Mouse (Mus musculus) testis, postnatal 14 days (tissue): ENCODE data around the gene Ccnt1.
"Not testable (repeated sequence)": the region's sequence is repeated elsewhere in the genome, so short reads cannot be mapped to it uniquely, and the experiment has no call there.

Source experiments
- DNase-seq: peaks from one replicate; pipeline ENCODE4 v3.0.0; 2021; ENCODE audit warnings: low spot score

Gene Ccnt1

DNA sequence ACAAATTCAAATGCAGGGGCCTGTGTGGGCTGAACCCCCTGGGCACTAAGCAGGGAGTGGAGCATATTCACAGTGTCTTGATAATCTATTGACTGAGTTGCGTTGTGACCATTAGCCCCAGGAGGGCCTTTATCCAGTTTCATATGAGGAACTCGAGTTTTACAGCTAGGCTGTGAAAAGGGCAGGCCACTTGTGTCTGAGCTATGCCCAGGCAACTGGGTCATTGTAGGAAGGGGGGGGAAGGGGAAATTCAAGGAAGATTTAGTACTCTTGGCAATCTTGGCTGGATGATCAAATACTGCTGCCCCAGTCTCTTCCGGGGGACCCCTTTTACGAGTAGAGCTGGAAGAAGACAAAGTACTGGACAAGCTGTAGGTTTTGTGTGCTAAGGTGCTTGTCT lies 27.4 kb downstream of the Ccnt1 start:
- DNase-seq, result no peak

DNA sequence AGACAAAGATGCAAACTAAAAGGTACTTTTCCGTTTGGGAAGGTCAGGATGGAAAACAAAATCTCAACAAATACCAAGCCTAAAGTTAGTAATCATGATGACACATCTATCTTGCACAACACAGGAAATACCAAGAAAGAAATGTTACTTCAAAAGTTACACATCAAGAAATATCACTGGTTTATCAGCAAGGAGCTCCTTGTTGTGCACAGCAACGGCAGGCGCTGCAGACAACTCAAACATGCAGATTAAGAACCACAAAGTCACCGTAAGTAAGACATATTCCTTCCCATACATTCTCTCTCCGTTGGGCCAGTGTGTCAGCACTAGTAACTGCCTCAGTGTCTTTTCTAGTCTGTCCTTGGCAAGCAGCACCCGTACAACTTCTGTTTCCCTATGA lies 29.7 kb downstream of the Ccnt1 start:
- DNase-seq, result no peak

DNA sequence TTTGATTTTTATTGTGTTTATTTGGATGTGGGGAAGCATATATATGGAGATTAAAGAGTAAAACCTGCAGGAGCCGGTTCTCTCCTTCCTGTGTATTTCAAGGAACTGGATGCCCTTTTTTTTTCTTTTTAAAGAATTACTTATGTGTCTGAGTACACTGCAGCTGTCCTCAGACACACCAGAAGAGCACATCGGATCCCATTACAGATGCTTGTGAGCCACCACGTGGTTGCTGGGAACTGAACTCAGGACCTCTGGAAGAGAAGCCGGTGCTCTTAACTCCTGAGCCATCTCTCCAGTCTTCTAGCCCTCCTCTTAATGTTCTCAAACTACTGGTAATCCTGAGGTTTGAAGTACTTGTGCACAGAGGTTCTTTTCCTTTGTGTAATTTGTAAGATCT lies 32.8 kb downstream of the Ccnt1 start:
- DNase-seq, result no peak

DNA sequence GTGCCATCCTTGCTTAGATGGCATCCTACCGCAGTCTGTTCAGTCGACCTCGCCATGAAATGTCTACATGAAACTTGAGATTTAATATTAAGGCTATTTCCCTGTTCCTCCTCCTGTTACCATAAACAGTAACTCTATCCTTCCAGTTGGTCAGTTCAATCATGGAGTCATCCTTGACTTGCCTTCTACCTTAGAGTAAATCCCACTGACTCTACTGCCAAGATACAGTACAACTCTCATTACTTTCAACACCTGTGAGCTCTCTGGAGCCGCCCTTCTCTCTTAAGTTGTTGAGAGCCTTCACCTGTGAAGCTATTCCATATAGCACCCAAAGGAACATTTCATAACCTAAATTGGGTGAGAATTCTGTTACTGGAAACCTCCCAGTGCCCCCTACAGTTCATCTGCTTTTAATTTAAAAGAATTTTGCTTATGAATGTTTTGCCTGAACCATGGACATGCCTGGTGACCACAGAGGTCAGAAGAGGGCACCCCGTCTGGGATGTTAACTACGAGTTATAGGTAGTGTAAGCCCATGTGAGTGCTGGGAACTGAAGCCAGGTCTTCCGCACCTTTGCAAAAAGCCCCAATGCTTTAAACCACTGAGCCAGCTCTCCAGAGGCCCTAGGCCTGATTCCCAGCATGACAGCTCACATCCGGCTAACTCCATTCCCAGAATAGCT lies 33.8 kb downstream of the Ccnt1 start:
- no peak for DNase-seq

DNA sequence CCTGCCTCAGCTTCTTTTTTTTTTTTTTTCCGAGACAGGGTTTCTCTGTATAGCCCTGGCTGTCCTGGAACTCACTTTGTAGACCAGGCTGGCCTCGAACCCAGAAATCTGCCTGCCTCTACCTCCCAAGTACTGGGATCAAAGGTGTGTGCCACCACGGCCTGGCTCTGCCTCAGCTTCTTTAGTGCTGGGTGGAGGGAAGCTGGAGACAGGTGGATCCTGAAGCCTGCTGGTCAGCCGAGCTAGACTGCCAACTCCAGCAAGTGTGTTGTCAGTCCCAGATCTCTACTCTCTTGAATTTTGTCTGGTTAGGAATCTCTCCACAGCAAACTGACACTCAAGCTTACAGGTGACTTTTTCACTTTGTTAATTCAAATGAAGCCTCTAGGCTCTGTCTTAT lies 34.8 kb downstream of the Ccnt1 start:
- no peak for DNase-seq

DNA sequence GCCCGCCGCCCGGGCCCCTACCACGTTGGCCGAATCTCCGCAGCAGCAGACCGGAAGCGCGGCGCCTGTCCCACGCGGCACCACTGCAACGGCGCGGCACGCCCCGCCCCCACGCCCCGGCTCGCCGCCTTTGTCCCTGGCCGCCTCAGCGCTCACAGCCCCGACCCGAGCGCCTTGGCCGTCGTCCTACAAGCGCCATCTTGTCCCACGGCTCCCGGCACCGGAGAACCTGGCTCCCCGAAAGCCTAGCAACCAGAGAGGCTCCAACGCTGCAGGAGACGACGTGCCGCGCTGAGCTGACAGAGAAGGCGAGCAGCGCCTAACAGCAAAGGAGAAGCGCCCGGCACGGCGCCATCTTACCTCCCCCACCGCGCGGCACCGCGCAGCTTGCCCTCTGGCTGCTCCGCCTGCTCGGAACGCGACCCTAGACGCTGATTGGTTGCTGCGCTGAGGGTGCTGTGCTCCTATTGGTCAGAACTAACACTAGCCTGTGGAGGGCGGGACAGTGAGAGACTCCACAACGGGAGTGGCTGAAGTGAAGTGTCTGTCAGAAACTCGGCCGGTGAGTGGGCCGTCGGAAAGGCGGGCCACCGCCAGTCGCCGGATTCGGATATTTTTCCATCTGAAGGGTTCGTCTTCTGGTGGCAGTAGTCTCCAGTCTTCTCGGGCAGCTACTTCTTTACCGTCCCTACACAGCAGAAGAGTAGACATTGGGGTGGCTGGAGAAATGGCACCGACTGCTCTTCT lies 36.7 kb downstream of the Ccnt1 start, which contains the start of gene Kansl2:
Gene Kansl2 (minus strand): TSS at position 384 of the 747 bp plus-strand sequence.
- peak; percentile 99 for DNase-seq

DNA sequence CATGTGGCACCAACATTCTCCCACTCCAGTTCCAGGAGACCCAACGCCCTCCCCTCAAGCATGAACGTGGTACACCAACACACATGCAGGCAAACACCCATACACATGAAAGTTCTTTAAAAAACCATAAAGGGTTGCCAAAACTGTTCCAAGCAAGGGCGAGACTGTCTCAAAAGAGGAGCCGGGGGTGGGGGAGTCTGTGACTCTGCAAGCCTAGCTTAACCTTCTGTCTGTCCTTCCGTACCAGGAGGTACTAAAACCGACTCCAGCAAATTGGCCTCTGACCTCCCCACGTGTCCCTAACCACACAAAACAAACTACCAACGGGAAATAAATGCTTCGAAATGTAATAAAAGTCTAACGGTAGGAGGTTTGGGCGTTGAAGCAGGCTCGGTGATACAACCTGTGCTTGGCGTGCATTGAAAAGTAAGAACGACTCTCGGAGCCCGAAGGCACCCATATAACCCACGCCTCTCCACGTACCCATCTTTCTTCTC lies 37.6 kb downstream of the Ccnt1 start:
- no peak for DNase-seq

DNA sequence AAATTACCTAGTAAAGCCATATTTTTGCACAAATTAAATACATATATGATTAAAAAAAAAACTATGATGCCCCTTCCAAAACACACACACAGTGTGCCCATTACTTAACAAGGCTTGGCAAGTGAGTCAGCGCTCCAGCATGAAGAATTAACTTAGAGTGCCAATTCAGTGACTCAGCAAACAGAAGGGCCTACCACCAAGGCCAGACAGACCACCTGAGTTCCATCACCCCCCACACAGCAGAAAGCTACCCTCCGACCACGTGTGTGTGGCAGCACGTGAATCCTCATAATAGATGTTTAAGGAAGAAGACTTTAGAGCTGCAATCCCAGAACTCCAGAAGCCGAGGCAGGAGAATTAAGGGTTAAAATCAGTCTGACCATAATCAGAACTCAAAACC lies 38.4 kb downstream of the Ccnt1 start:
- DNase-seq, result no peak

DNA sequence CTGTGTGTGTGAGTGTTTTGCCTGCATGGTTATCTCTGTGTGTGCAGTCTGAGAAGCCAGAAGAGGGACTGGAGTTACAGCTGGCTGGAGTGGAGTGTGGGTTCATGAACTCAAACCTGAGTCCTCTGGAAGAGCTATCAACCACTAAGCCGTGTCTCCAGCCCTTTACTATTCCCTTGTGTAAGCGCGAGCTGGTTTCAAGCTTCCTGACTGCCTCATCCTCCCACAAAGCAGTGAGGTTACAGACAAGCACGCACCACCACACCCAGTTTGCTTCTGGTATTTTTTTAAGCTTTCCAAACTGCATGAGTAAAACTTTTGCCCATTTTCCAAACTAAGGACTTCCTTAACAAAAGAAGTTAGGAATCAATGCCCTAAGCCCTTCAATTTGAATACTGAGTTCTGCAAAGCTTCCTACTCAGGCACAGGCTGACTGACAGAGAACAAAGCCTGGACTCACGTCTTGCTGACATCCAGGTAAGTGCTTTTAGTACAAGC lies 42.6 kb downstream of the Ccnt1 start:
- DNase-seq, result no peak

DNA sequence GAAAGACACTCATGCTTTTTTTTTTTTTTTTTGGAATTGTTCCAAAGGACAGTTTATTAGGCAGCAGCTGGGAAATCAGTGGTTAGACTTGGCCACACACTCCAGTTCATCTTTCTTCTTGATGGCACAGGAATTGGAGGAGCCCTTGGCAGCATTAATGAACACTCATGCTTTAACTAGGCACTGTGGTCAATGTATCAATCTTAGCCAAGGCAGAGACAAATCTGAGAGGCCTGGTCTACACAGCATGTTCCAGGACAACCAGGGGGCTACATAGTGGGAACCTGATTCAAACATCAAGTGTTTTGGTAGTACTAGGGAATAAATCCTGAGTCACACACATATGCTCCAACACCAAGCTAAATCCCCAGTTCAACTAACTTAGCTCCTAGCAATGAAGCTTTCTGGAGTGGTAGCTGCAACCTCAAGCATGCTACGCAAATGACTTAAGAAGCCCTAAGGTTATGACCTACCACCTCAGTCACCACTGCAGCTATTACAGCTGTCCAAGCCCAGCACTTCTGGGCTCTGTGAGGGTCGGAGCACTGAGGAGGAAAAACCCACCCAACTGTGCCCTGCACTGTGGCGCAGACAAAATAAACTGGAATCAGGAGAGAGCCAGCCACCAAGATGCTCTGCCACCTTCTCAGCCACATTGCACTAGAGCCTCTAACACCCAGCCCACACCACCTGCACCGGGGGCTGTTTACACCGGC lies 43.5 kb downstream of the Ccnt1 start:
- DNase-seq, result no peak

DNA sequence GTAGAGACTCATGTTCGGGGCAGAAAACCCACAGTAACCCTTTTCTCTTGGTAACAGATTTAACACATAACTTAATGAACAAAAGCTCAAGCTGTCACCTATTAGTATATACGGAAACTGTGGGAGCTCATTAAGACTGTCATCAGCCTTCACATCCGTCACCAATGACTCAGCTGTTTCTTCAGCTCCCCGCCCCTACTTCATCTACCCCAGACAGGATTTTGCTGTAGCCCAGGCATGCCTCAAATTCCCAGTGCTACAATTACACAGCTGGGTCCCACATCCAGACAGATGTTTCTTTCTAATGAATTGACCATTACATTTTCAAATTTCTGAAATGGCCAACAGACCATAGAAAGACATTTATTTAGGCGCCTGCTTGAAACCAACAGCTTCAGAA lies 44.7 kb downstream of the Ccnt1 start:
- no peak for DNase-seq

DNA sequence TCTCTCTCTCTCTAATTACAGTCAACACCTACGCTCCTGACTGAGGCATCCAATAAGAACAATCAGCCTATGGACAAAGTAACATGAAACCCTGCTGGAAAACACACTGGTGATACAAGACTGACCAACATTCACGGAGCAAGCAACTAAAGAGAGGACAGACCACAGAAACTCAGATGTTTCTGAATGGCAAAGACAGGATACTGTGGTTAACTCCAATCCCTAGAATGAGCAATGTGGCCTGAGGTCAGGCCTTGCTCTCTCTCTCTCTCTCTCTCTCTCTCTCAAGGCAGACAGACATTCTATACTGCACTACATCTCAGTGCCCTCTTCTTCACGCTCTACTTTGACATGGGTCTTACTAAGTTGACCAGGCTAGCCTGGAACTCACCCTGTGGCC lies 49.5 kb downstream of the Ccnt1 start:
- no peak for DNase-seq

DNA sequence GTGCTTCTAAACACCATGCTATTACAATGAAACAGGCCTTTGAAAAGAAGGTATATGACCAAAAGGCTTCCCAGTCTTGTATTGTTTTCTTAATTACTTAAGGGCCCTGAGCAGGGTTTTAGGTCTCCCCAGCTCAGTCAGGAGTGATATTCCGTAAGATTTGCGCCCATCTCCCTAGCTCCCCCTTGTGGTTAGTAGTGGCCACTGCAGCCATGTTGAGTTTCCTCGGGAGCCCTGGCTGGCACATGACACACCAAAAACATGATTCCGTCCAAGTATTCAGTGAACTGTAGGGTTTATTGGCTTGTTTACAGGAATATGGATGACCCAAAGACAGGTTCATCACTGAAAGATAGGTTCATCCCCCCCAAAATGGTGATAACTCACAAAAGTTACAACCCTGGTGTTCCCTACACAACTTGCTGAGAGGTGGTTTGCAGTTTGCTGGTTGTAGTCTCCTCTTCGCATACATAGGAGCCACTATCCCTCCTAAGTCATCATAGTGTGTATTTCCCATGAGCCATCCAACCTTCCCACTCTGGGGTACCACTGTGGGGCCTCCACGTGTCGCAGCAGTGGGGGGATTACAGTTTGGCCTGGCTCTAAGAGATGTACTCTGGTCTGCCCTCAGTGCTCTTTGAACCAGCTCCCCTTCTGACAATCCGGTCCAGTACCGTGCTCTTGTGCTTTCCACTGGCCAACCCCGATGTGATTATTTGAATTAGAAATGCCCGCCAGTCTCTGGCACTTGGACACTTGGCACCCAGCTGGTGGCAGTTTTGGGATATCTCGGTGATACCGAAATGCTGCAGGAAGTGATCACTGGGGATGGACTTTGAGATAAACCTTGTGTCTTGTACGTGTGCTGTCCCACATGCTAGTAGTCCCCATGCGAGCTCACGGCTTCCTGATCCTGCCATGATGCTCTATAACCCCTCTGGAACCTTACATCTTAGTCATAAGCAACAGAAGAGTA lies 53.1 kb downstream of the Ccnt1 start:
- DNase-seq, result no peak

DNA sequence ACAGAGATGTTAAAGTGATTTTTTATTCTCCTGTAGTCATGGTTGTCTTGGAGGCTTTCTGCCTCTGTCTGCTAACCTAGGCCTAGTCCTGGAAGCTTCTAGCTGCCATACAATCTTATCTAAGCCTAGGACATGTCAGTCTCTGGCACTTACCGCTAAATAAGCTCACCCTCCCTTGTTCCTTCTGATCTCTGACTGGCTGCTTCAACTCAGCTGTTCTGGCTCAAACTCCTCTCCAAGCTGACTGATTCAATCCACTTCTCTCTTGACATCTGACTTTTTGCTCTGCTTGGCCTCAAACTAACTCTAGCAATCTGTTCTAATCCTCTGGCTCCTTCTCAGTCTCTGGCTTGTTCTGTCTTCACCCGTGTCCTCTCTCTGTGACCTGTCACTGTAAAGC lies 55.9 kb downstream of the Ccnt1 start:
- not testable (repeated sequence) for DNase-seq

DNA sequence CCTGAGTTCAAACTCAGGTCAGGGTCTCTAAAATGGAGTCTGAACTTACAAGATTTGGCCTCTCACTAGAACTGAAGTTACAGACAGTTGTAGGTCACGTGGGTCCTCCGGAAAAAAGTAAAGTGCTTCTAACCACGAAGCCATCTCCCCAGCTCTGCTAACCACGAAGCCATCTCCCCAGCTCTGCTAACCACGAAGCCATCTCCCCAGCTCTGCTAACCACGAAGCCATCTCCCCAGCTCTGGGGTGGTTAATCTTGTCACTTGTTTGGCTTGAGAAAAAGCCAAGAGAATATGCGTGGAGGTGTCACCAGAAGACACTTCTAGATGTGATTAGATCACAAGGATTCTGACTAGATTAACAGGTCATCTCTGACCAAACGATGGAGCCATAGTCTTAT lies 56.6 kb downstream of the Ccnt1 start:
- no peak for DNase-seq

DNA sequence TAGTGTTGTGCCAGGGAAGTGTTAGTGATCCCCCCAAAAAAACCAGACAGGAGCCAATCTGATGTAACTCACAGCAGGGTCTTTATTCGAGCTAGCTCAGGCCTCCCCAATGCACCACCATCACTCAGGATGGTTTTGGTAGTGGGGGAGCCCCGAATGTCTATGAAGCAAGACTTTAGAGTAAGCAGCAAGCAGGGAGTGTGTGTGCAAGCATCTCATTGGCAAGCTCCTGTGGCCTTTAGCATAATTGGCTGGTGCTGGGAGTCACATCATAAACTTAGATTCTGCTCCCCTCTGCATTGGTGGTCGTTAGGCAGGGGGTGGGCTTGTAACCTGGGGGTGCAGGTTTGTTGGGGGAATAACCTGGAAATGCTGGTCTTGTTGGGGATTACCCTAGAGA lies 57.0 kb downstream of the Ccnt1 start:
- not testable (repeated sequence) for DNase-seq

DNA sequence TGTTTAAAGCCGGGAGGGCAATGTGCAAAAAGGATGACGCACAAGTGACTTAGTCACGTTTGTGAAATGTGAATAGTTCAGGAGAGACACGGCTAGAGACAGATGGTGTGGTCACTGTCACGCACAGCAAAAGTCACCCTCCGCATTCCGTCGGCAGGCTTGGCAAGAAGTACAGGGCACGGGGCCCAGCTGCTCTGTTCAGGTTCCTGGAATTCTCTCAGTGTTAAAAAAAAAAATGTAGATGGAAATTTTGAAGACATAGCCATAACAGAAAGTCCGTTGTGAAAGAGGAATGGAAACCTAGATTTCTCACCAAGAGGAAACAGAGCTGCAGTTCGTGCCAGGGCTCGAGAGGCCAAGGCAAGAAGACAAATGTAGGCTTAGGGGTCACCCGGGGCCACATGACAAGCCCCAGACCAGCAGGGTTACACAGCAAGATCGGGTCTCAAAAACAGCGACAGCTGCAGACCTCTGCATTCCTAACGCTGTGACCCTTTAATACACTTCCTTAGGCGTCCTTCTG lies 57.9 kb downstream of the Ccnt1 start:
- DNase-seq, result no peak

DNA sequence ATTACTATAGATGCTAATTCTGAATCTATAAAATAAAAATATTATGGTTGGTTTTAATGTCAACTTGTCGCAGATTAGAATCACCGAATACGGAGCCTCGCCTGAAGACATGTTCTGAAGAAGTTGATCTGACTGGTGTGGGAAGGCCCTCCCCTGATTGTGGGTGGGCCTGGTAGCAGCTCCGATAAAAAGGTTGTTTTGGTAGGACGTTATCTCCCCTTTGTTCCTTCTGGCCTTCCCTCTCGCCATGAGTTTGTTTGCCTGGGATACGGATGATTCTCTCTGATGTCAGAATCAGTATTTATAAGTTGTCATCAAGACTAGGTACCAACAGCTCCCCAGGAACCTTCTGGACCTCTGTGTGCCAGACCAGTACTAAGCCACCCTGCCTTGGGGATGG lies 58.5 kb downstream of the Ccnt1 start:
- DNase-seq, result no peak

DNA sequence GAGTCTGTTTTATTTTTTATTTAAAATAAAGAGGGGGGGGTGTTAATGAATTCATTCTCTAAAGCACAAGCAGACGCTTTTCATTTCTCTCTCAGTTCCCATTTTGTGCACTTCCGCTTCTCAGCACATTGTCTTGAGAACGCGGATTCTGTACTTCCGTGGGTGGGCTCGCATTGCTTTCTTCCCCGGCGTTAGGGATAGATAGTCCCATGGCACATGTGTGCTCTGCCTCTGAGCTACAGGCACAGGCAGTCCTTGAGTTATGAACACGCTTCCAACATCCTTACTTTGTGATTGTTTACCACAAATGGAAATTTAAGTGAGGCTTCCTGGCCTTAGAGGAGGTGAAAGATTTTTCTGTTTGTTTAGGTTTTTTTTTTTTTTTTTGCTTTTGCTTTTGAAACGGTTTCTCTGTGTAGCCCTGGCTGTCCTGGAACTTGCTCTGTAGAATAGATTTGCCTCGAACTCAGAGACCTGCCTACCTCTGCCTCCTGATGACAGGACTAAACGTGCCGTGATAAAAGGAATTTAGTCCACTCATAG lies 59.3 kb downstream of the Ccnt1 start:
- no peak for DNase-seq

DNA sequence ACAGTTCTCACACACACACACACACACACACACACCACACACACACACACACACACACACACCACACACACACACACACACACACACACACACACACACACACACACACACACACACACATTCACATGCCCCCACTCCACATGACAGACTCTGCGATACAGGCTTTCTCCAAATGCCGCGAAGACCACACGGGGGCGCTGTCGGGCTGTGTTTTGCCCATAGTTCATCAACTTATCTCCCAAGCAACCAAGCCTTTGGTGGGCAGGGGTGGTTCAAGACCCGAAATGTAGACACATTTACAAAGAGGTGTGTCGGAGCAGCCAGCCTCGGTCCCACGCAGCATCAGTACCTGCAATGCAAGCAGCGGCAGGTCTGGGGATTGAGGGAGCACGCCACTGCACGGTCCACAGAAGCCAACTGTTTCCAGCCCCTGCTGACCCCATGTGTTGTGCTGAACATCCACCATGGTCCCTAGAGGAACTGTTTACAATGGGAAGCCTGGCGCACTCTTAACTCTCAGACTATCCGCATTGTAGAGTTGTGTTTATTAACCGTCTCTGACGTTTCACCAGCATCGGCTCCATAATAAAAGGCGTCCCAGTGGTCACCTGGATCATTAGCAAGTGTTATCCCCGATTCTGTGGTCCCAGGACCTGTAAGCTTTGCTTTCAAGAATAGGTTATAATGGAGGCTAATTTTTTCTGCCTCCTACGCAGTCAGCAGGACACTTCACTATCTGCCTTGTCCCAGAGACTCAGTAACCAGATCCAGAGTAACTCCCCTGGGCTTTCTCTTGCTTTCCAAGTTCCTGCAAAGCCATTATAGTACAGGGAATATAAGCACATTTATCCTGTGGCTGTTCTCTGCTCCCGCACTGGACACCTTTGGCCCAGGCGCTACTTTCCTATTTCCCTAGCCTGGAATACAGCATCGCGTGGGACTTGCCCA lies 60.0 kb downstream of the Ccnt1 start:
- peak; percentile 64 for DNase-seq
